Mouse (Mus musculus) heart, adult 2 months (tissue): Measurements from ENCODE around the gene Psme2.

Source experiments
- CTCF ChIP-seq: fragments of 200-600 bp; IDR thresholded peaks from 2 replicates; pipeline ENCODE4 v1.8.1; 2022; ENCODE audit warnings: antibody characterized with exemption, mild to moderate bottlenecking, moderate library complexity
- EP300 ChIP-seq: fragments of 200-500 bp; IDR thresholded peaks from 2 replicates; pipeline ENCODE4 v1.6.1; 2011; ENCODE audit warnings: low read depth, low read length, control low read depth; ENCODE audit not compliant: insufficient read depth
- POLR2A ChIP-seq: fragments of 200-500 bp; IDR thresholded peaks from 2 replicates; pipeline ENCODE4 v1.6.1; 2011; ENCODE audit warnings: mild to moderate bottlenecking, low read depth, low read length, control low read depth; ENCODE audit not compliant: insufficient read depth

- no peak for TF ChIP-seq POLR2A
- TF ChIP-seq EP300 = no peak
- TF ChIP-seq CTCF = no peak
Measured at GRCm38 (mm10) chr14:55634874-55635522, 44.1 kb upstream of the Psme2 start.
